Mouse (Mus musculus) heart, embryonic 15.5 days (tissue): ENCODE data around the gene Bend3. TPM values are rescaled to one million over a fixed set of nuclear protein-coding genes. Genes with fewer than 3 reads are reported as not detected.

Experiments
- ATAC-seq: fragments of 200-750 bp; cut with Nextera tagmentation; replicated peaks from 2 replicates; pipeline ENCODE4 v1.8.0; 2017; ENCODE audit warnings: low read depth, moderate TSS enrichment; ENCODE audit not compliant: insufficient number of reproducible peaks, insufficient read depth, low FRiP score
- H3K27ac ChIP-seq: fragments of 300-500 bp; sonication (generic); 2 replicates; pipeline ENCODE4 v1.5.1; 2015; ENCODE audit warnings: mild to moderate bottlenecking, inconsistent platforms
- H3K27me3 ChIP-seq: fragments of 300-500 bp; sonication (generic); 2 replicates; pipeline ENCODE4 v1.6.1; 2015; ENCODE audit warnings: inconsistent platforms
- H3K36me3 ChIP-seq: fragments of 300-500 bp; sonication (generic); 2 replicates; pipeline ENCODE4 v1.6.1; 2015; ENCODE audit warnings: mild to moderate bottlenecking, inconsistent platforms
- H3K4me1 ChIP-seq: fragments of 300-500 bp; sonication (generic); replicated peaks from 2 replicates; pipeline ENCODE4 v1.6.1; 2015; ENCODE audit warnings: inconsistent platforms
- H3K4me2 ChIP-seq: fragments of 300-500 bp; sonication (generic); 2 replicates; pipeline ENCODE4 v1.6.1; 2015; ENCODE audit warnings: inconsistent platforms, mild to moderate bottlenecking, moderate library complexity
- H3K4me3 ChIP-seq: fragments of 300-500 bp; sonication (generic); 2 replicates; pipeline ENCODE4 v1.5.1; 2015; ENCODE audit warnings: mild to moderate bottlenecking, inconsistent platforms
- H3K9ac ChIP-seq: fragments of 300-500 bp; sonication (generic); 2 replicates; pipeline ENCODE4 v1.6.1; 2015; ENCODE audit warnings: mild to moderate bottlenecking, inconsistent platforms
- H3K9me3 ChIP-seq: fragments of 300-500 bp; sonication (generic); replicated peaks from 2 replicates; pipeline ENCODE4 v1.6.1; 2016; ENCODE audit warnings: inconsistent platforms
- WGBS: fragments of 180-500 bp; shearing (Covaris S2); methylation state at CpG from one replicate; pipeline ENCODE4 v1.1.7; 2015; ENCODE audit warnings: mixed read lengths; 5-methylcytosine and 5-hydroxymethylcytosine counted together
- polyA plus RNA-seq: library from polyadenylated mRNA; unstranded; fragments of >200 nt; fragmentation: Nextera tagmentation; extraction: Ambion mirVana; gene quantifications from 2 replicates; pipeline ENCODE4 v1.2.1, GENCODE M21; 2015

The Bend3 gene
- polyA plus RNA-seq, 1 experiment from 2014 or later, result 2.5 TPM

- no peak overlapping the region for H3K9ac ChIP-seq
- no peak overlapping the region for H3K4me3 ChIP-seq
- H3K4me1 ChIP-seq, result peaks cover 17% of the 10 kb centered on the region
- no peak for ATAC-seq
- no peak overlapping the region for H3K4me2 ChIP-seq
- no peak overlapping the region for H3K27ac ChIP-seq
- no peaks in the 10 kb centered on the region for H3K9me3 ChIP-seq
- no peaks in the 10 kb centered on the region for H3K27me3 ChIP-seq
- peaks cover 6% of the 10 kb centered on the region; the same call in 1 of the 2 replicates for H3K36me3 ChIP-seq
- 90% methylated on average over 5 of the region's 5 CpGs for WGBS
These were observed 60.2 kb downstream of the Bend3 start for GRCm38 (mm10) chr10:43538831-43539230.

GRCm38 (mm10) chr10:43539746-43540310 lies 61.2 kb downstream of the Bend3 start:
- H3K27ac ChIP-seq, result peak overlapping the region; percentile 92
- no peaks in the 10 kb centered on the region for H3K27me3 ChIP-seq
- H3K4me1 ChIP-seq, result peaks cover 17% of the 10 kb centered on the region
- peak overlapping the region; percentile 98 for H3K4me3 ChIP-seq
- peak overlapping the region; percentile 95 for H3K9ac ChIP-seq
- no peaks in the 10 kb centered on the region for H3K9me3 ChIP-seq
- peak overlapping the region; percentile 68 for H3K4me2 ChIP-seq
- no peak for ATAC-seq
- peaks cover 6% of the 10 kb centered on the region; the same call in 1 of the 2 replicates for H3K36me3 ChIP-seq
- 10% methylated on average over 12 of the region's 12 CpGs for WGBS

GRCm38 (mm10) chr10:43540442-43541152 lies 62.0 kb downstream of the Bend3 start, which contains the start of gene 1700021F05Rik:
1700021F05Rik (minus strand) TSS chr10:43540994.
- Histone ChIP-seq H3K27ac (peak within 1 kb of the TSS; percentile 92), H3K4me2 (peak within 1 kb of the TSS; percentile 68), H3K4me1 (peaks cover 17% of the 10 kb centered on the region), H3K36me3 (peaks cover 6% of the 10 kb centered on the region; the same call in 1 of the 2 replicates), H3K27me3 (no peaks in the 10 kb centered on the region), H3K9ac (peak within 1 kb of the TSS; percentile 95), H3K9me3 (no peaks in the 10 kb centered on the region), H3K4me3 (peak within 1 kb of the TSS; percentile 98)
- peak; percentile 100 for ATAC-seq
- WGBS, result under 1% methylated on average over 55 of the region's 56 CpGs

GRCm38 (mm10) chr10:43541153-43541544 lies 62.5 kb downstream of the Bend3 start:
- ATAC-seq, result no peak
- H3K4me2 ChIP-seq, result peak overlapping the region; percentile 49
- no peak overlapping the region for H3K9ac ChIP-seq
- no peaks in the 10 kb centered on the region for H3K27me3 ChIP-seq
- WGBS, result 42% methylated on average over 7 of the region's 8 CpGs
- H3K4me1 ChIP-seq, result peaks cover 17% of the 10 kb centered on the region
- no peak overlapping the region for H3K27ac ChIP-seq
- H3K36me3 ChIP-seq, result peaks cover 4% of the 10 kb centered on the region; the same call in 1 of the 2 replicates
- no peaks in the 10 kb centered on the region for H3K9me3 ChIP-seq
- peak overlapping the region; percentile 98 for H3K4me3 ChIP-seq

GRCm38 (mm10) chr10:43549411-43549810 lies 70.8 kb downstream of the Bend3 start:
- H3K4me3 ChIP-seq, result no peak overlapping the region
- H3K27me3 ChIP-seq, result no peaks in the 10 kb centered on the region
- ATAC-seq, result no peak
- H3K9ac ChIP-seq, result no peak overlapping the region
- H3K9me3 ChIP-seq, result no peaks in the 10 kb centered on the region
- WGBS, result 58% methylated on average over 5 of the region's 5 CpGs
- H3K4me1 ChIP-seq, result no peaks in the 10 kb centered on the region
- H3K4me2 ChIP-seq, result no peak overlapping the region
- no peak overlapping the region for H3K27ac ChIP-seq
- no peaks in the 10 kb centered on the region for H3K36me3 ChIP-seq

GRCm38 (mm10) chr10:43550923-43551322 lies 72.3 kb downstream of the Bend3 start:
- Histone ChIP-seq H3K4me1 (no peaks in the 10 kb centered on the region), H3K4me3 (no peak overlapping the region), H3K9me3 (no peaks in the 10 kb centered on the region), H3K27ac (no peak overlapping the region), H3K36me3 (no peaks in the 10 kb centered on the region), H3K9ac (no peak overlapping the region), H3K4me2 (no peak overlapping the region), H3K27me3 (no peaks in the 10 kb centered on the region)
- ATAC-seq, result no peak
- 25% methylated on average over 3 of the region's 3 CpGs for WGBS

GRCm38 (mm10) chr10:43551388-43551787 lies 72.8 kb downstream of the Bend3 start:
- WGBS, result 40% methylated on average over 3 of the region's 3 CpGs
- ATAC-seq, result no peak
- no peak overlapping the region for H3K27ac ChIP-seq
- no peaks in the 10 kb centered on the region for H3K36me3 ChIP-seq
- H3K4me3 ChIP-seq, result no peak overlapping the region
- H3K9ac ChIP-seq, result no peak overlapping the region
- H3K9me3 ChIP-seq, result no peaks in the 10 kb centered on the region
- no peaks in the 10 kb centered on the region for H3K4me1 ChIP-seq
- no peaks in the 10 kb centered on the region for H3K27me3 ChIP-seq
- H3K4me2 ChIP-seq, result no peak overlapping the region

GRCm38 (mm10) chr10:43557630-43558165 lies 79.1 kb downstream of the Bend3 start:
- Histone ChIP-seq H3K4me2 (no peak overlapping the region), H3K27ac (no peak overlapping the region), H3K36me3 (no peaks in the 10 kb centered on the region), H3K9ac (no peak overlapping the region), H3K27me3 (no peaks in the 10 kb centered on the region; the same call in 1 of the 2 replicates), H3K9me3 (no peaks in the 10 kb centered on the region), H3K4me3 (no peak overlapping the region), H3K4me1 (no peaks in the 10 kb centered on the region)
- ATAC-seq, result no peak
- 80% methylated on average over 5 of the region's 5 CpGs for WGBS

GRCm38 (mm10) chr10:43559313-43559712 lies 80.7 kb downstream of the Bend3 start:
- no peak overlapping the region for H3K27ac ChIP-seq
- ATAC-seq, result no peak
- no peak overlapping the region for H3K9ac ChIP-seq
- H3K9me3 ChIP-seq, result no peaks in the 10 kb centered on the region
- 64% methylated on average over 11 of the region's 11 CpGs for WGBS
- no peak overlapping the region for H3K4me2 ChIP-seq
- no peaks in the 10 kb centered on the region for H3K36me3 ChIP-seq
- no peaks in the 10 kb centered on the region; the same call in 1 of the 2 replicates for H3K27me3 ChIP-seq
- H3K4me1 ChIP-seq, result no peaks in the 10 kb centered on the region
- no peak overlapping the region for H3K4me3 ChIP-seq

- no peaks in the 10 kb centered on the region for H3K36me3 ChIP-seq
- H3K4me1 ChIP-seq, result no peaks in the 10 kb centered on the region
- WGBS, result 42% methylated on average over 2 of the region's 2 CpGs
- no peak overlapping the region for H3K4me2 ChIP-seq
- no peaks in the 10 kb centered on the region; the same call in 1 of the 2 replicates for H3K27me3 ChIP-seq
- no peak for ATAC-seq
- H3K27ac ChIP-seq, result no peak overlapping the region
- no peak overlapping the region for H3K9ac ChIP-seq
- H3K4me3 ChIP-seq, result no peak overlapping the region
- no peaks in the 10 kb centered on the region for H3K9me3 ChIP-seq
These were observed 82.1 kb downstream of the Bend3 start for GRCm38 (mm10) chr10:43560765-43561164.

- 95% methylated on average over 2 of the region's 2 CpGs for WGBS
- no peaks in the 10 kb centered on the region for H3K4me1 ChIP-seq
- H3K9ac ChIP-seq, result no peak overlapping the region
- no peaks in the 10 kb centered on the region for H3K36me3 ChIP-seq
- H3K4me2 ChIP-seq, result no peak overlapping the region
- H3K9me3 ChIP-seq, result no peaks in the 10 kb centered on the region
- no peak overlapping the region for H3K4me3 ChIP-seq
- no peaks in the 10 kb centered on the region; the same call in 1 of the 2 replicates for H3K27me3 ChIP-seq
- no peak for ATAC-seq
- H3K27ac ChIP-seq, result no peak overlapping the region
These were observed 82.7 kb downstream of the Bend3 start for GRCm38 (mm10) chr10:43561311-43561710.
